Mouse (Mus musculus): Measurements from ENCODE around the gene Dis3l2. TPM values are rescaled to one million over a fixed set of nuclear protein-coding genes. Genes with fewer than 3 reads are reported as not detected.
A peak's percentile ranks its signal among the peaks of the same experiment; 100 is the strongest.

The Dis3l2 gene
- 45.7 and 52.5 TPM in 2 replicates for total RNA-seq (2014; rRNA removed)
- polyA plus RNA-seq (2015; fragmentation: Nextera tagmentation; extraction: Ambion mirVana): 33.3 and 33.5 TPM in 2 replicates

- H3K9me3 ChIP-seq (ENCODE audit: low read length): no peaks in the 10 kb centered on the region
- H3K27ac ChIP-seq (ENCODE audit: low read depth, low read length): peak within 1 kb of the TSS; percentile 84
- peak; percentile 96 for ATAC-seq (ENCODE audit: low FRiP score)
- DNase-seq (ENCODE audit: low spot score): peak; percentile 92
- no peaks in the 10 kb centered on the region for H3K27me3 ChIP-seq (ENCODE audit: insufficient read depth, low read length)
- no peaks in the 10 kb centered on the region for H3K36me3 ChIP-seq (ENCODE audit: insufficient read depth, low read length)
- H3K4me2 ChIP-seq (ENCODE audit: low read depth, low read length, poor library complexity, severe bottlenecking): peak within 1 kb of the TSS; percentile 77
- no peak for TF ChIP-seq CTCF (IDR thresholded peaks at IDR 0.05)
- peak within 1 kb of the TSS; percentile 91 for H3K9ac ChIP-seq (replicated peaks; ENCODE audit: low read length, poor library complexity, severe bottlenecking)
- 2% methylated on average over 51 of the region's 54 CpGs for WGBS
- H3K4me3 ChIP-seq (ENCODE audit: low read depth, low read length): peak within 1 kb of the TSS; percentile 94
- H3K4me1 ChIP-seq (ENCODE audit: insufficient read depth, low read length): 0 out of 2 replicates have a peak, but pooled peaks cover 3% of the 10 kb centered on the region
Measured at GRCm38 (mm10) chr1:86703300-86703964, at the start of gene Dis3l2. Dis3l2 (plus strand) TSS chr1:86703808.

- Histone ChIP-seq H3K4me3 (ENCODE audit: low read depth, low read length) (no peak overlapping the region), H3K36me3 (ENCODE audit: insufficient read depth, low read length) (no peaks in the 10 kb centered on the region), H3K4me1 (ENCODE audit: insufficient read depth, low read length) (no peaks in the 10 kb centered on the region), H3K27ac (ENCODE audit: low read depth, low read length) (no peak overlapping the region), H3K4me2 (ENCODE audit: low read depth, low read length, poor library complexity, severe bottlenecking) (no peak overlapping the region), H3K27me3 (ENCODE audit: insufficient read depth, low read length) (no peaks in the 10 kb centered on the region), H3K9ac (replicated peaks; ENCODE audit: low read length, poor library complexity, severe bottlenecking) (no peak overlapping the region), H3K9me3 (ENCODE audit: low read length) (no peaks in the 10 kb centered on the region)
- ATAC-seq (ENCODE audit: low FRiP score) (no peak), DNase-seq (ENCODE audit: low spot score) (no peak)
- TF ChIP-seq CTCF (IDR thresholded peaks at IDR 0.05): no peak
- 76% methylated on average over 5 of the region's 5 CpGs for WGBS
Measured at GRCm38 (mm10) chr1:86657071-86657470, 46.5 kb upstream of the Dis3l2 start.

- no peaks in the 10 kb centered on the region for H3K36me3 ChIP-seq (ENCODE audit: insufficient read depth, low read length)
- 83% methylated on average over 2 of the region's 2 CpGs for WGBS
- H3K4me1 ChIP-seq (ENCODE audit: insufficient read depth, low read length): no peaks in the 10 kb centered on the region
- H3K9ac ChIP-seq (replicated peaks; ENCODE audit: low read length, poor library complexity, severe bottlenecking): no peak overlapping the region
- no peak overlapping the region for H3K4me3 ChIP-seq (ENCODE audit: low read depth, low read length)
- DNase-seq (ENCODE audit: low spot score) (no peak), ATAC-seq (ENCODE audit: low FRiP score) (no peak)
- TF ChIP-seq CTCF (IDR thresholded peaks at IDR 0.05): no peak
- no peak overlapping the region for H3K27ac ChIP-seq (ENCODE audit: low read depth, low read length)
- no peaks in the 10 kb centered on the region for H3K9me3 ChIP-seq (ENCODE audit: low read length)
- H3K4me2 ChIP-seq (ENCODE audit: low read depth, low read length, poor library complexity, severe bottlenecking): no peak overlapping the region
- H3K27me3 ChIP-seq (ENCODE audit: insufficient read depth, low read length): peaks cover 7% of the 10 kb centered on the region; the same call in 1 of the 2 replicates
Measured at GRCm38 (mm10) chr1:86665091-86665490, 38.5 kb upstream of the Dis3l2 start.

GRCm38 (mm10) chr1:86669552-86670273 is 33.9 kb upstream of the Dis3l2 start:
- H3K4me3 ChIP-seq (ENCODE audit: low read depth, low read length): peak overlapping the region; percentile 60
- H3K4me2 ChIP-seq (ENCODE audit: low read depth, low read length, poor library complexity, severe bottlenecking): peak overlapping the region; percentile 94
- TF ChIP-seq CTCF (IDR thresholded peaks at IDR 0.05): peak; percentile 91
- ATAC-seq (ENCODE audit: low FRiP score): peak; percentile 74
- H3K27ac ChIP-seq (ENCODE audit: low read depth, low read length): peak overlapping the region; percentile 2; the same call in 1 of the 2 replicates
- H3K4me1 ChIP-seq (ENCODE audit: insufficient read depth, low read length): no peaks in the 10 kb centered on the region
- no peaks in the 10 kb centered on the region for H3K9me3 ChIP-seq (ENCODE audit: low read length)
- peak; percentile 88 for DNase-seq (ENCODE audit: low spot score)
- under 1% methylated on average over 43 of the region's 44 CpGs for WGBS
- no peaks in the 10 kb centered on the region for H3K36me3 ChIP-seq (ENCODE audit: insufficient read depth, low read length)
- H3K9ac ChIP-seq (replicated peaks; ENCODE audit: low read length, poor library complexity, severe bottlenecking): peak overlapping the region; percentile 55
- H3K27me3 ChIP-seq (ENCODE audit: insufficient read depth, low read length): peaks cover 7% of the 10 kb centered on the region; the same call in 1 of the 2 replicates

- no peaks in the 10 kb centered on the region for H3K4me1 ChIP-seq (ENCODE audit: insufficient read depth, low read length)
- ATAC-seq (ENCODE audit: low FRiP score): peak; percentile 90
- no peaks in the 10 kb centered on the region for H3K9me3 ChIP-seq (ENCODE audit: low read length)
- H3K9ac ChIP-seq (replicated peaks; ENCODE audit: low read length, poor library complexity, severe bottlenecking): peak within 1 kb of the TSS; percentile 55
- peaks cover 7% of the 10 kb centered on the region; the same call in 1 of the 2 replicates for H3K27me3 ChIP-seq (ENCODE audit: insufficient read depth, low read length)
- peak; percentile 61 for TF ChIP-seq CTCF (IDR thresholded peaks at IDR 0.05)
- peak; percentile 88 for DNase-seq (ENCODE audit: low spot score)
- H3K27ac ChIP-seq (ENCODE audit: low read depth, low read length): peak within 1 kb of the TSS; percentile 2; the same call in 1 of the 2 replicates
- H3K4me3 ChIP-seq (ENCODE audit: low read depth, low read length): peak within 1 kb of the TSS; percentile 60
- 3% methylated on average over 58 of the region's 59 CpGs for whole genome bisulfite sequencing
- peak within 1 kb of the TSS; percentile 94 for H3K4me2 ChIP-seq (ENCODE audit: low read depth, low read length, poor library complexity, severe bottlenecking)
- H3K36me3 ChIP-seq (ENCODE audit: insufficient read depth, low read length): no peaks in the 10 kb centered on the region
Measured at GRCm38 (mm10) chr1:86670279-86671038, 33.1 kb upstream of the Dis3l2 start, which contains the start of gene Nppc. Nppc (minus strand) TSS chr1:86670571.
